Mouse (Mus musculus) hindbrain, postnatal 0 days (tissue): ENCODE results near the gene Zfp148. TPM values are rescaled to one million over a fixed set of nuclear protein-coding genes. Genes with fewer than 3 reads are reported as not detected.
A peak's percentile ranks its signal among the peaks of the same experiment; 100 is the strongest.
"Not testable (repeated sequence)": the region's sequence is repeated elsewhere in the genome, so short reads cannot be mapped to it uniquely, and the experiment has no call there.

ENCODE experiments used
- ATAC-seq: fragments of 200-750 bp; cut with Nextera tagmentation; 2 replicates; pipeline ENCODE4 v1.8.0; 2017; ENCODE audit warnings: mild to moderate bottlenecking, moderate TSS enrichment, moderate library complexity
- DNase-seq: peaks from one replicate; pipeline ENCODE4 v3.0.0-alpha.2; 2015; ENCODE audit warnings: low spot score
- H3K27ac ChIP-seq: fragments of 300-500 bp; sonication (generic); 2 replicates; pipeline ENCODE4 v1.5.1; 2014; ENCODE audit warnings: mild to moderate bottlenecking
- H3K27me3 ChIP-seq: fragments of 300-500 bp; sonication (generic); 2 replicates; pipeline ENCODE4 v1.6.1; 2014; ENCODE audit warnings: low read length, mixed read lengths; ENCODE audit not compliant: insufficient read depth
- H3K36me3 ChIP-seq: fragments of 300-500 bp; sonication (generic); 2 replicates; pipeline ENCODE4 v1.6.1; 2014; ENCODE audit warnings: low read length, mixed read lengths; ENCODE audit not compliant: insufficient read depth
- H3K4me1 ChIP-seq: fragments of 300-500 bp; sonication (generic); 2 replicates; pipeline ENCODE4 v1.6.1; 2014; ENCODE audit warnings: antibody characterized with exemption, low read length, mixed read lengths; ENCODE audit not compliant: insufficient read depth
- H3K4me2 ChIP-seq: fragments of 300-500 bp; sonication (generic); 2 replicates; pipeline ENCODE4 v1.6.1; 2014; ENCODE audit warnings: low read depth, mild to moderate bottlenecking, low read length, moderate library complexity, mixed read lengths
- H3K4me3 ChIP-seq: fragments of 300-500 bp; sonication (generic); 2 replicates; pipeline ENCODE4 v1.5.1; 2014; ENCODE audit warnings: low read length
- H3K9ac ChIP-seq: fragments of 300-500 bp; sonication (generic); replicated peaks from 2 replicates; pipeline ENCODE4 v1.6.1; 2014; ENCODE audit warnings: mild to moderate bottlenecking, low read length, moderate library complexity, mixed read lengths
- H3K9me3 ChIP-seq: fragments of 300-500 bp; sonication (generic); 2 replicates; pipeline ENCODE4 v1.6.1; 2016; ENCODE audit warnings: low read length, mixed read lengths
- CTCF ChIP-seq: IDR thresholded peaks from 2 replicates; pipeline ENCODE4 v1.5.1; 2016; ENCODE audit warnings: antibody characterized with exemption, control low read depth, low read depth
- WGBS: fragments of 180-500 bp; shearing (Covaris S2); extraction: QIAGEN DNeasy Blood & Tissue Kit; methylation state at CpG from one replicate; pipeline ENCODE4 v1.1.7; 2014; 5-methylcytosine and 5-hydroxymethylcytosine counted together
- polyA plus RNA-seq: library from polyadenylated mRNA; unstranded; fragments of >200 nt; fragmentation: Nextera tagmentation; extraction: Ambion mirVana; gene quantifications from 2 replicates; pipeline ENCODE4 v1.2.1, GENCODE M21; 2015
- total RNA-seq: library from RNA; depleted of rRNA; stranded (reverse); fragments of >200 nt; gene quantifications from 2 replicates; pipeline ENCODE4 v1.2.3, GENCODE M21; 2014; rRNA removed

Gene Zfp148
- 31.4 and 33.6 TPM in 2 replicates for total RNA-seq
- 42.1 and 44.4 TPM in 2 replicates for polyA plus RNA-seq

- peak; percentile 97 for DNase-seq
- peak; percentile 92 for ATAC-seq
- not testable (repeated sequence) for H3K27me3 ChIP-seq, H3K36me3 ChIP-seq, H3K4me1 ChIP-seq, H3K9me3 ChIP-seq
- peak within 1 kb of the TSS; percentile 97 for H3K9ac ChIP-seq
- peak within 1 kb of the TSS; percentile 97 for H3K27ac ChIP-seq
- TF ChIP-seq CTCF = peak; percentile 51
- WGBS = 3% methylated on average over 50 of the region's 50 CpGs
- peak within 1 kb of the TSS; percentile 82 for H3K4me2 ChIP-seq
- peak within 1 kb of the TSS; percentile 91 for H3K4me3 ChIP-seq
Measured at GRCm38 (mm10) chr16:33379944-33380881, at the start of gene Zfp148. TSS of gene Zfp148 (plus strand) at chr16:33380836.

GRCm38 (mm10) chr16:33333015-33333414 lies 47.6 kb upstream of the Zfp148 start:
- no peaks in the 10 kb centered on the region for H3K27me3 ChIP-seq
- ATAC-seq = no peak
- no peak overlapping the region for H3K4me2 ChIP-seq
- 84% methylated on average over 14 of the region's 14 CpGs for WGBS
- no peak overlapping the region for H3K4me3 ChIP-seq
- no peak for TF ChIP-seq CTCF
- no peak for DNase-seq
- H3K9ac ChIP-seq = no peak overlapping the region
- H3K36me3 ChIP-seq = no peaks in the 10 kb centered on the region
- no peaks in the 10 kb centered on the region for H3K9me3 ChIP-seq
- no peaks in the 10 kb centered on the region for H3K4me1 ChIP-seq
- H3K27ac ChIP-seq = no peak overlapping the region

- ATAC-seq = peak; percentile 89
- Histone ChIP-seq H3K4me1 (no peaks in the 10 kb centered on the region), H3K36me3 (no peaks in the 10 kb centered on the region), H3K4me3 (no peak overlapping the region), H3K4me2 (peak overlapping the region; percentile 35), H3K27ac (0 out of 2 replicates have a peak overlapping the region, but pooled peaks have one; percentile 20), H3K9ac (no peak overlapping the region), H3K9me3 (no peaks in the 10 kb centered on the region), H3K27me3 (no peaks in the 10 kb centered on the region)
- WGBS = 11% methylated on average over 7 of the region's 8 CpGs
- peak; percentile 86 for TF ChIP-seq CTCF
- peak; percentile 87 for DNase-seq
Measured at GRCm38 (mm10) chr16:33337177-33337576, 43.5 kb upstream of the Zfp148 start.

- Histone ChIP-seq H3K4me3 (no peak overlapping the region), H3K9me3 (no peaks in the 10 kb centered on the region), H3K27me3 (no peaks in the 10 kb centered on the region), H3K27ac (0 out of 2 replicates have a peak overlapping the region, but pooled peaks have one; percentile 20), H3K9ac (no peak overlapping the region), H3K36me3 (no peaks in the 10 kb centered on the region), H3K4me1 (no peaks in the 10 kb centered on the region), H3K4me2 (peak overlapping the region; percentile 35)
- TF ChIP-seq CTCF = no peak
- WGBS = 85% methylated on average over 10 of the region's 10 CpGs
- no peak for ATAC-seq
- no peak for DNase-seq
Measured at GRCm38 (mm10) chr16:33337681-33338080, 43.0 kb upstream of the Zfp148 start.

- Histone ChIP-seq H3K9me3 (no peaks in the 10 kb centered on the region), H3K36me3 (no peaks in the 10 kb centered on the region), H3K27ac (no peak overlapping the region), H3K4me3 (no peak overlapping the region), H3K4me2 (no peak overlapping the region), H3K9ac (no peak overlapping the region), H3K27me3 (no peaks in the 10 kb centered on the region), H3K4me1 (no peaks in the 10 kb centered on the region)
- no peak for TF ChIP-seq CTCF
- WGBS = 68% methylated on average over 4 of the region's 4 CpGs
- ATAC-seq (no peak), DNase-seq (no peak)
Measured at GRCm38 (mm10) chr16:33338492-33338891, 42.1 kb upstream of the Zfp148 start.

- ATAC-seq (no peak), DNase-seq (no peak)
- Histone ChIP-seq H3K36me3 (no peaks in the 10 kb centered on the region), H3K4me2 (no peak overlapping the region), H3K27ac (no peak overlapping the region), H3K4me3 (no peak overlapping the region), H3K9me3 (no peaks in the 10 kb centered on the region), H3K9ac (no peak overlapping the region), H3K4me1 (no peaks in the 10 kb centered on the region; the same call in 1 of the 2 replicates), H3K27me3 (no peaks in the 10 kb centered on the region)
- TF ChIP-seq CTCF = no peak
- 95% methylated on average over 2 of the region's 2 CpGs for WGBS
Measured at GRCm38 (mm10) chr16:33339476-33339875, 41.2 kb upstream of the Zfp148 start.

GRCm38 (mm10) chr16:33342356-33342755 lies 38.3 kb upstream of the Zfp148 start:
- DNase-seq (no peak), ATAC-seq (no peak)
- Histone ChIP-seq H3K4me3 (no peak overlapping the region), H3K27ac (no peak overlapping the region), H3K27me3 (no peaks in the 10 kb centered on the region), H3K4me1 (no peaks in the 10 kb centered on the region; the same call in 1 of the 2 replicates), H3K9ac (no peak overlapping the region), H3K36me3 (no peaks in the 10 kb centered on the region), H3K4me2 (no peak overlapping the region), H3K9me3 (no peaks in the 10 kb centered on the region)
- TF ChIP-seq CTCF = no peak
- 54% methylated on average over 1 of the region's 1 CpGs for WGBS
